Mouse (Mus musculus): ENCODE data around the gene 4930512M02Rik. TPM values are rescaled to one million over a fixed set of nuclear protein-coding genes. Genes with fewer than 3 reads are reported as not detected.

The 4930512M02Rik gene
- total RNA-seq, 2 experiments from 2014 or later: not detected

- intact Hi-C loops (cut with DNase I): no loop called here
- no peak for DNase-seq (ENCODE audit: low spot score in 2 of 2)
These were observed 59.6 kb downstream of the 4930512M02Rik start for GRCm38 (mm10) chr11:11568033-11568432.

GRCm38 (mm10) chr11:11565146-11565820 lies 62.4 kb downstream of the 4930512M02Rik start:
- no peak for DNase-seq (ENCODE audit: low spot score in 2 of 2)
- intact Hi-C loops (cut with DNase I): no loop called here

- peak in 1 of 2 experiments; percentile 5 for DNase-seq (ENCODE audit: low spot score in 2 of 2)
- intact Hi-C loops (cut with DNase I): no loop called here
These were observed 63.2 kb downstream of the 4930512M02Rik start for GRCm38 (mm10) chr11:11564266-11565044.

- intact Hi-C loops (cut with DNase I): no loop called here
- no peak for DNase-seq (ENCODE audit: low spot score in 2 of 2)
These were observed 66.5 kb downstream of the 4930512M02Rik start for GRCm38 (mm10) chr11:11561118-11561517.

- intact Hi-C loops (cut with DNase I): loop anchor here (10.0 kb wide), 1 partner anchor 416 kb away; no protein-coding TSS in a partner anchor
- no peak for DNase-seq (ENCODE audit: low spot score in 2 of 2)
These were observed 68.4 kb downstream of the 4930512M02Rik start for GRCm38 (mm10) chr11:11559099-11559686.

- intact Hi-C loops (cut with DNase I): loop anchor here (1.0 to 10.0 kb wide), 2 partner anchors 230 to 416 kb away; no protein-coding TSS in a partner anchor
- DNase-seq (ENCODE audit: low spot score in 2 of 2): no peak
These were observed 69.0 kb downstream of the 4930512M02Rik start for GRCm38 (mm10) chr11:11558662-11559061.

- intact Hi-C loops (cut with DNase I): loop anchor here (10.0 kb wide), 1 partner anchor 417 kb away; no protein-coding TSS in a partner anchor
These were observed 70.3 kb downstream of the 4930512M02Rik start for GRCm38 (mm10) chr11:11557173-11557967.

GRCm38 (mm10) chr11:11556186-11556585 lies 71.4 kb downstream of the 4930512M02Rik start:
- intact Hi-C loops (cut with DNase I): loop anchor here (10.0 kb wide), 1 partner anchor 419 kb away; no protein-coding TSS in a partner anchor
- no peak for DNase-seq (ENCODE audit: low spot score in 2 of 2)

More at GRCm38 (mm10) chr11:11557173-11557967, 70.3 kb downstream of the 4930512M02Rik start:
- peak; percentile 15 to 20 for DNase-seq (ENCODE audit: low spot score in 2 of 2)

GRCm38 (mm10) chr11:11555563-11555962 lies 72.1 kb downstream of the 4930512M02Rik start:
- intact Hi-C loops (cut with DNase I): loop anchor here (10.0 kb wide), 1 partner anchor 419 kb away; no protein-coding TSS in a partner anchor
- DNase-seq (ENCODE audit: low spot score in 2 of 2): no peak

GRCm38 (mm10) chr11:11547597-11548240 lies 79.9 kb downstream of the 4930512M02Rik start:
- intact Hi-C loops (cut with DNase I): no loop called here
- no peak for DNase-seq (ENCODE audit: low spot score in 2 of 2)

- no peak for DNase-seq (ENCODE audit: low spot score in 2 of 2)
- intact Hi-C loops (cut with DNase I): no loop called here
These were observed 80.6 kb downstream of the 4930512M02Rik start for GRCm38 (mm10) chr11:11546903-11547511.

- DNase-seq (ENCODE audit: low spot score in 2 of 2): no peak
These were observed 81.7 kb downstream of the 4930512M02Rik start for GRCm38 (mm10) chr11:11545948-11546347.

More at GRCm38 (mm10) chr11:11545948-11546347, 81.7 kb downstream of the 4930512M02Rik start:
- intact Hi-C loops (cut with DNase I): no loop called here

Other genes starting within 250 kb of the 4930512M02Rik start
- 1 to 10 TPM in 1 of 2 experiments, under 1 TPM in 1; 0.59 to 1.2 TPM for gene Spata48, start 165.7 kb downstream of the 4930512M02Rik start, total RNA-seq (2021)
- gene Zpbp, start 165.4 kb downstream of the 4930512M02Rik start, total RNA-seq (2021): 1 to 10 TPM; 1.2 TPM
- 1 to 10 TPM; 2.7 to 3.7 TPM for gene Ikzf1, start 57.2 kb upstream of the 4930512M02Rik start, total RNA-seq (2021)
- under 1 TPM; 0.49 to 0.63 TPM for gene Fignl1, start 181.1 kb upstream of the 4930512M02Rik start, total RNA-seq (2021)

Data from left cerebral cortex, postnatal 36 days (tissue).